18 mouse cellular contexts compared by ENCODE assay signal in genomic region chr16:38403639-38404038, GRCm38 (mm10). TPM values are rescaled to one million over a fixed set of nuclear protein-coding genes. Genes with fewer than 3 reads are reported as not detected.
A peak's percentile ranks its signal among the peaks of the same experiment; 100 is the strongest.
DNase-seq lines count a peak whose midpoint lies in the region; ATAC-seq and TF ChIP-seq lines count a peak whose summit lies in the region.
"Had no signal": no experiment of that assay in that cellular context is flagged by ENCODE, and none has a peak within 500 bp of the region (broad histone marks: within the 10 kb centered on the region; RNA-seq: fewer than 3 reads in every experiment).

No protein-coding gene starts in this region.

- peak overlapping the region; percentile 30; the same call in 1 of the 2 replicates for H3K27ac ChIP-seq in bone marrow, adult 2 months (ENCODE audit: control insufficient read depth, insufficient read depth, low read depth, low read length, poor library complexity)
- H3K27ac ChIP-seq: embryonic facial prominence, embryonic 10.5 days; forebrain, embryonic 10.5 days; heart, embryonic 10.5 days; left cerebral cortex, adult 2 months; limb, embryonic 15.5 days had no signal

- peak; percentile 27 to 37 for DNase-seq in spleen, adult 18-20 months
- DNase-seq in spleen, postnatal 14 days (ENCODE audit: low spot score in 2 of 2), result no peak
- DNase-seq in thymus, postnatal 25 days, result peak; percentile 53
- DNase-seq in frontal cortex, postnatal 25 days (ENCODE audit: low spot score in 2 of 2), result no peak
- DNase-seq in adrenal gland, adult 18-20 months (ENCODE audit: low spot score in 2 of 2), result no peak
- DNase-seq in gastrocnemius, postnatal 25 days, result no peak
- DNase-seq: cerebellum, adult 18-20 months; heart, postnatal 36 days had no signal

- no peak for TF ChIP-seq CTCF in bone marrow, adult 2 months (IDR thresholded peaks at IDR 0.05; ENCODE audit: control insufficient read depth, insufficient read depth, low read length)

- TF ChIP-seq POLR2A in bone marrow, adult 2 months (IDR thresholded peaks at IDR 0.05; ENCODE audit: borderline replicate concordance, control insufficient read depth, low read depth, low read length), result no peak

- H3K4me3 ChIP-seq in bone marrow, adult 2 months (replicated peaks; ENCODE audit: control insufficient read depth, low read depth, low read length), result no peak overlapping the region
- H3K4me3 ChIP-seq: embryonic facial prominence, embryonic 10.5 days; forebrain, embryonic 10.5 days; heart, embryonic 10.5 days; left cerebral cortex, adult 2 months; limb, embryonic 15.5 days had no signal

- H3K4me1 ChIP-seq in bone marrow, adult 2 months (ENCODE audit: control insufficient read depth, insufficient read depth, low read length), result peaks cover 3% of the 10 kb centered on the region; the same call in 1 of the 2 replicates

- WGBS in bone marrow, adult 2 months, result 4% methylated on average over 7 of the region's 7 CpGs

- peak; percentile 24; the same call in 1 of the 2 replicates for ATAC-seq in megakaryocyte-erythroid progenitor cell, adult 5-6 weeks (replicated peaks; ENCODE audit: low FRiP score, low TSS enrichment, poor library complexity, severe bottlenecking)
- ATAC-seq: intestine, postnatal 0 days had no signal

RNA-seq across cellular contexts. Expression of gene Pla1a, which starts 29.3 kb away (rescaled TPM):
- polyA plus RNA-seq in bone marrow, adult 2 months (2011; ENCODE audit: insufficient read depth, insufficient read length, low replicate concordance, missing spikeins), result 1.5 TPM in 1 of 2 replicates, not detected in the other
- total RNA-seq in megakaryocyte-erythroid progenitor cell, adult 5-6 weeks (2014; fragmentation: Nextera tagmentation), result not detected in 2 replicates
- total RNA-seq in megakaryocyte-erythroid progenitor cell, adult 5-6 weeks (2017), result not detected in 2 replicates
- total RNA-seq in adrenal gland, adult 18-20 months (2021), result 10 to 100 TPM; 13.9 to 51.8 TPM
- 1 to 10 TPM; 3.0 to 3.6 TPM for total RNA-seq in gastrocnemius, postnatal 25 days (2021)
- polyA plus RNA-seq: embryonic facial prominence, embryonic 10.5 days; forebrain, embryonic 10.5 days had no signal

RNA-seq across cellular contexts. Expression of gene Popdc2, which starts 41.6 kb away (rescaled TPM):
- polyA plus RNA-seq in bone marrow, adult 2 months (2011; ENCODE audit: insufficient read depth, insufficient read length, low replicate concordance, missing spikeins), result 12.5 and 20.9 TPM in 2 replicates
- total RNA-seq in megakaryocyte-erythroid progenitor cell, adult 5-6 weeks (2014; fragmentation: Nextera tagmentation), result 10.0 and 10.1 TPM in 2 replicates
- 3.1 TPM in 1 of 2 replicates, not detected in the other for total RNA-seq in megakaryocyte-erythroid progenitor cell, adult 5-6 weeks (2017)
- 1 to 10 TPM in 1 of 2 experiments, under 1 TPM in 1; 0.80 to 4.6 TPM for total RNA-seq in adrenal gland, adult 18-20 months (2021)
- 10 to 100 TPM; 50.3 to 67.8 TPM for total RNA-seq in gastrocnemius, postnatal 25 days (2021)

RNA-seq across cellular contexts. Expression of gene Adprh, which starts 48.9 kb away (rescaled TPM):
- polyA plus RNA-seq in bone marrow, adult 2 months (2011; ENCODE audit: insufficient read depth, insufficient read length, low replicate concordance, missing spikeins), result 5.1 and 19.3 TPM in 2 replicates
- total RNA-seq in megakaryocyte-erythroid progenitor cell, adult 5-6 weeks (2014; fragmentation: Nextera tagmentation), result 27.4 and 31.6 TPM in 2 replicates
- 8.6 TPM in 2 replicates for total RNA-seq in megakaryocyte-erythroid progenitor cell, adult 5-6 weeks (2017)
- total RNA-seq in adrenal gland, adult 18-20 months (2021), result 10 to 100 TPM; 32.8 to 39.6 TPM
- 10 to 100 TPM; 16.9 to 19.6 TPM for total RNA-seq in gastrocnemius, postnatal 25 days (2021)

RNA-seq across cellular contexts. Expression of gene Cd80, which starts 51.7 kb away (rescaled TPM):
- 1.6 and 2.0 TPM in 2 replicates for polyA plus RNA-seq in bone marrow, adult 2 months (2011; ENCODE audit: insufficient read depth, insufficient read length, low replicate concordance, missing spikeins)
- not detected in 2 replicates for total RNA-seq in megakaryocyte-erythroid progenitor cell, adult 5-6 weeks (2014; fragmentation: Nextera tagmentation)
- not detected in 2 replicates for total RNA-seq in megakaryocyte-erythroid progenitor cell, adult 5-6 weeks (2017)
- under 1 TPM; 0.53 to 0.70 TPM for total RNA-seq in adrenal gland, adult 18-20 months (2021)
- under 1 TPM; 0.15 to 0.38 TPM for total RNA-seq in gastrocnemius, postnatal 25 days (2021)

RNA-seq across cellular contexts. Expression of gene Gm21987, which starts 56.8 kb away (rescaled TPM):
- polyA plus RNA-seq in bone marrow, adult 2 months (2011; ENCODE audit: insufficient read depth, insufficient read length, low replicate concordance, missing spikeins), result not detected in 2 replicates
- total RNA-seq in megakaryocyte-erythroid progenitor cell, adult 5-6 weeks (2014; fragmentation: Nextera tagmentation), result not detected in 2 replicates
- total RNA-seq in megakaryocyte-erythroid progenitor cell, adult 5-6 weeks (2017), result not detected in 2 replicates
- not detected for total RNA-seq in adrenal gland, adult 18-20 months (2021)
- not detected for total RNA-seq in gastrocnemius, postnatal 25 days (2021)
- total RNA-seq: heart, postnatal 36 days; left cerebral cortex, adult 2 months had no signal
- polyA plus RNA-seq: embryonic facial prominence, embryonic 10.5 days; forebrain, embryonic 10.5 days; large intestine, adult 2 months; small intestine, adult 2 months had no signal

Comparison
In these comparisons a context has a peak if more than half of its experiments do, and no peak if none do; other contexts are left out.
1. DNase-seq: peak in spleen, adult 18-20 months (2 of 2) and thymus, postnatal 25 days (single experiment); none in spleen, postnatal 14 days (0 of 2), frontal cortex, postnatal 25 days (0 of 2), adrenal gland, adult 18-20 months (0 of 2) and gastrocnemius, postnatal 25 days (single experiment).
2. RNA of gene Popdc2, which starts 41.6 kb away (total RNA-seq): 50.3 to 67.8 TPM in gastrocnemius, postnatal 25 days; 3.1 to 10.1 TPM in megakaryocyte-erythroid progenitor cell, adult 5-6 weeks and 0.80 to 4.6 TPM in adrenal gland, adult 18-20 months; every median in the first group is over 4 times any median in the second.